Mouse (Mus musculus): ENCODE measurements around the gene Dse.

- TF ChIP-seq GATA1 (IDR thresholded peaks at IDR 0.05; ENCODE audit: low read length) (no peak), TAL1 (IDR thresholded peaks at IDR 0.05; ENCODE audit: low read length) (no peak)
Observed at GRCm38 (mm10) chr10:34205825-34206224, 1.7 kb downstream of the Dse start.
